Mouse (Mus musculus) embryo, embryonic 10.5 days (tissue): ENCODE measurements around the gene Akr1c14.
"Not testable (repeated sequence)": the region's sequence is repeated elsewhere in the genome, so short reads cannot be mapped to it uniquely, and the experiment has no call there.

Experiments used
- DNase-seq: peaks from one replicate; pipeline ENCODE4 v3.0.0-alpha.2; 2015; ENCODE audit warnings: low spot score

The Akr1c14 gene

DNA sequence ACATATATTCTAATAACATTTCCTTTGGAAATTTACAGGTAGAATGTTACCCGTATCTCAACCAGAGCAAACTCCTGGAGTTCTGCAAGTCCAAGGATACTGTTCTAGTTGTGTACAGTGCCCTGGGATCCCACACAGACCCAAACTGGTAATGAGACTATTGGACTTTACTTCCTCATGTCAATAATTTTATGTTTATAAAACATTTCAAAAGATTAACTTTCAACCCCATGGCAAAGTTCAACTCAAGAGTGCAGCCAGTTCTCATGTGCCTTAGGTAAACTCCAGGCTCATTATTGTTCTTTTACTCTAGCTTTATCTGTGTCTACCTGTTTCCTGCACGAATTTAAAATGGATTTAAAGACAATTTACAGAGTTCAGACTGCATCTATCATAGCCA is at the start of gene Akr1c14:
Gene Akr1c14 (plus strand): TSS at position 293 of the 400 bp plus-strand sequence.
- no peak for DNase-seq

DNA sequence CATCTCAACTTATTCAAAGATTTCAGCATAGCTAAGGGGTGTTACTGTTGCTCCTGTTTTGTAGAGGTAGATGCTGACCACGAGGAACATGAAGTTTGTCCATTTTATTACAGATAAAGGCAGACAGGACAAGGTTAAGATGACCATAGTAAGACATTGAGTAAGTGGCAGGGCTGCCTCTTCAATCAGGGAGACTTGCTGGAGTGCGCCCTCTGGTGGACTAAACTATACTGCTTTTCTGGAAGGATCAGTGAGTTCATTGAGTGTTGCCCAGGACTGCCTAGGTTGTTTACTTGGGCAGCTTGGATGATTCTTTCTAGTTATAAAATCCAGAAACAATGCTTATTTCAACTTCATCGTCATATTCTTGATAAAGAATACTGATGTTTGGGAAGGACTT is 47.1 kb upstream of the Akr1c14 start:
- DNase-seq: peak; percentile 86

DNA sequence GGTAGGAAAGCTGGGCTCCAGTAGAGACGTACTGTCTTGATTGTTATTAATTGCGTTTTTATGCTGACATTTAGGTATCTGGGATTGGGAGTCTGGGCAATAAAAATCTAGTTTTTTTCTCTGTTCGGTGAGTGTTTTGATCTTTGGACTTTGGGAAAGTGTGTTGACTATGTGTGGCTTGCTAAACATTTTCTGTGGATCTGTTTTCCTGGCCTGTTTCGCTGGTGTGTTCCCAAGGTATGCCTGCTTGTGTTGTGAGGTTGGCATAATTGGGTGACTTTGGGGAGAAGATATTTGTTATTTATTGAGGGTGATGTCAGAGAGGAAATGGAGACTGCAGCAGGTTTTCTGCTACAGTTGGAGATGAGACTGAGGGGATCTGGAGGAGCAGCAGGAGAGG is 38.0 kb upstream of the Akr1c14 start:
- DNase-seq: no peak

DNA sequence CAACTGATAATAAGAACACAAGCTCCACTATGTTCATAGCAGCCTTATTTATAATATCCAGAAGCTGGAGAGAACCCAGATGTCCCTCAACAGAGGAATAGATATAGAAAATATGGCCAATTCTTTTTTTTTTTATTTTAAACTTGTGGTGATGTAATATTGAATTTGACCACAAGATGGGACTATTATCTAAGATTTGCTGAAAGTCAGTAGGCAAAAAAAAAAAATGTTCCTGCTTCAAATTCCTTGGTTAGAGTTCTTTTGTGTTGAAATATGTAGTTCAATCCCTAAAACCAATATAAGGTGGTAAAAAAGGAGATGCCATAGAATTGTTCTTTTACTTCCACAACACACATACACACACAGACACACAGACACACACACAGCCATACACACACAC is 35.0 kb upstream of the Akr1c14 start:
- DNase-seq: peak; percentile 3

DNA sequence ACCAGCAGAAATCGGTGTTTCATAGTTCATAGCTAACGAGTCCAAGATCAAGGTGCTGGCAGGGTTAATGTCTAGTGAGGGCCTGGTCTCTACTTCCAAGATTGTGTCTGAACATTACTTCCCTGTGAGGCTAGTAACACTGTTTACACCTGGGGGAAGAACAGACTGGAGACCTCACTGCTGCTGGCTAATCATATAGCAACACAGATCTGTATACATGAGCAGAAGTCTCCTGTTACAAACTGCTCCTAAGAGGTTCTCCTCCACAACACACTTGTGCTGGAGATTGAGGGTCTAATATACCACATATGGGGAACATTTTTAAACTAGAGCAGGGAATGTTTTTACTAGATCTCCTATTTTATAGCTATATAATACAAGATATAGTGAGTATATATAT is 18.9 kb upstream of the Akr1c14 start:
- DNase-seq: no peak

DNA sequence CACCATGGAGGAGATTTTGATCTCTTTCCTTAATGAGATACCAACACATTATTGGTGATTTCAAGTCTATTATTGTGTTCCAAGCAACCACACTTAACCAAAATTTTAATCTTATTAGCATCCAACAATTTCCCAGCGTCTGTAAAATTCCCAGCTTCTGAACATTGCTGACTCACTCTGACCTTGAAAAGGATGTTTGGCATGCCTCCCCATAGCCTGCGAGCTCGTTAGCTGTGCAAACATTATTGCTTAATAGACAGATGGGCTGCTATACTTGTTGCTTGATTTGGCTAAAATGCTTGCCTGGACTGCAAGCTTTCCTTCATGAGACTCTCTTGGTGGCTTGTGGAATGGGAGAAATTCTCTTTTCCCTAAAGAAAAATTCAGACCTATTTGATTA is 16.3 kb upstream of the Akr1c14 start:
- DNase-seq: no peak

DNA sequence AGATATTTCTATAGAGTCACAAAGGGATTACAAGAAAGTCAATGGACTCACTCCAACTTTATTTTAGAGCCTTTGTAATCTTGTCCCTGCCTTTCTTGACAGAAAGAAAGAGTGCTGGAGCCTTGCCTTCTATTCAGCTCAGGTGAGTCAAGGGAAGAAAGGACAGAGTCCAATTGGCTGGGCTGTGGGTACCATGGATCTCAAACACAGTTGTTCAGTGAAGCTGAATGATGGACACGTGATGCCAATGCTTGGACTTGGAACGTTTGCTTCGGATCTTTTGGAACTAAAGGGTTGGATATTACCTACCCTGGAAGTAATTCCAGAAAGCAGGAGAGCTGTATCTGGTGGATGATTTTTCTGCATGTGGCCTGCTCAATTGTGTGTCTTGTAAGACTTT is 13.8 kb upstream of the Akr1c14 start:
- no peak for DNase-seq

DNA sequence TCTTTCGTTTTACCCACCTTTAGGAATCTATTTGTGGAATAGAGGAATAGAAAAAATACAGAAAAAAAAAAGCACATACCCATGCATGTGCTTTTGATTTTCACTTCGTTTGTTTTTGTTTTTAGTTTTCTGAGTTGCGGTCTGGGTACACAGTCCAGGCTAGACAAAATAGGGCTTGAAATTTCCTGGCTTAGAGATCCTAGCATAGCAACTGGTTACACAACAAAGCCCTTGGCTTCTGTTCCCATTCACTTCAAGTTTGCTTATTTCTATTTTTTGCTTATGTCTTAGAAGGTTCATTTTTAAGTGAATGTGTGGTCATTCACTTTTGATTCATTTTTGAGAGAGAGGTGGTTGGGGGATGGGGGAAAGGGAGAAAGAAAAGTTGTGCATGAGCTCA is 2.7 kb upstream of the Akr1c14 start:
- no peak for DNase-seq

DNA sequence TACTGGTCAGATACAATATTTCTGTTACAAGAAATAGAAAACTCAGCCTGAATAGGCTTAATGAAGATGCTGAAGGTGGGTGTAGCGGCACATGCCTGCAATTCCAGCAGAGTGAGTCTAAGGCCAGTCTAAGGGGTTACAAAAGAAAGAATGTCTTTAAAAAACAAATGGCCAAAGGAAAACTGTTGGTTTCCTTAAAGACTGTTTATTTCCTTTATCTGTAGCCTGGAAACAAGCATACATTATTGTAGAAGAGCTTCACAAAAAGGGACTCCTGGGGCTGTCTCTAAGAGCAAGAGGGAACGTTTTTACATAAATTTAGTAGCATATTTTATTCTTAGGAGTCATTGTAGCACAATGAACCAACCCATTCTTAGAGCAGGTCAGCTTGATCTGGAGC is 2.0 kb upstream of the Akr1c14 start:
- DNase-seq: no peak

DNA sequence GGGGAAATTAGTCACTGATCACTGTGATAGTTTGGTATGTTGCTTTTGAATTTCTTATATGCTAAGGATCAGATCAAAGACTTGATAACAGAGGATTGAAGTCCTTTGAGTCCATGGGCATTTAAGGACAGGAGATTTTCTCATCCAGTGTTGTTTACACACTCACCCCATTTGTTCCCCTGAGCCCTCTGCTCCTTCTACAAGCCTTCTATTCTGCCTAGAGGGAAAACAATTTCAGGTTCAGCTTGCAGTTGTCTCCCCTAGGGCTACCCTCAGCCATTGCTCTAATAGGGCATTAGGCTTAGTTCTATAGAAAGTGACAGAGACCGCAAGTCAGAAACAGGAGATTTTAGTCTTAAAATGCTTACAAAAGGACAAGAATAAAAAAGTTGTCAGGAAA is 585 bp upstream of the Akr1c14 start:
- no peak for DNase-seq

DNA sequence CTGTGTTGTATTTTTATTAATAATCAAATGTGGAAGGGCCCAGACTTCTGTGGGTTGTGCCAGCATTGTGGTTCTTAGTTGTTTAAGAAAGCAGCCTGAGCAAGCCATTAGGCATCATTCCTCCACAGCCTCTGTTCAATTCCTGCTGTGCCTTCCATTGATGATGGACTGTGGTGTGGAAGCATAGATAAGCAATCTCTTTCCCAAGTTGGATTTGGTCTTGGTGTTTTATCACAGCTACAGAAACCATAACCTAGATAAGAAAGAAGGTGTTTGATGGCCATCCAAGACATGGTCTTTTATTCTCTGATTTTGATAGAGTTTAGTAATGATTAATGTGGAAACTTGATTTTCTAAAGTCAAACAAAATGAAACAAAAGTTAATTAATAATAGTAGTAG is 844 bp downstream of the Akr1c14 start:
- DNase-seq: no peak

DNA sequence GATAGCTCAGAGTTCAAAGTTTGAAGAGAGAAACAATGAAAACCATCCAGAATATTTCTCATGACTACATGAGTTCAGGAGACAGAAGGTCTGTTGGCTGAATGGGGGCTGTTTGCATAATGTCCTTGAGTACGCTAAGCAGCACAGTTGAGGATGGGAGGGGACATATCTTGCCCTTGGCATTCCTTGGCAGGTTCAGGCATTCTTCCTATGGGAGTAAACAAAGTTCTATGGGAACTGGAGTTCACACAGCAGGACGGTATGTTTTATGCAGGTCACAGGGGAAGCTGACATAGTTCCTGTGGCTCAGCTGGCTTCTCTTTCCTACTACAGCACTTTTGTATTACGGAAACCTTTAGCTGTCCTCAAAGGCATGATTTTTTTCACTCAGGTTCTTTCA is 6.6 kb downstream of the Akr1c14 start:
- no peak for DNase-seq

DNA sequence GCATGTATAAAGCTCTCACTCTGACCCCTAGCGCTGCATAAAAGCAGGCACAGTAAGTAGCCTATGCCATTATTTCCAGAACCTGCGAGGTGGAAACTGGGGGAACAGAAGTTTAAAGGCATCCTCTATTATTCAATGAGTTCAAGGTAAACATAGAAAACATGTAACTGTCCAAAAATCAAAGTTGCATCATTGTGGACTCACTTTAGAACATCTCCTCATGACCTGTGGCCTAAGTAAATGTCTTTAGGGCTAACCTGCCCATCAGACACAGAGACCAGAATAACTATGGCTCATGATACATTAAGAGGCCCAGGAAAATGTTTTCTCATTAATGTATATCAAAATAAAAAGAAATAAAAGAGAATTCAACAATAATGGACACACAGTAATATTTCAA is 7.4 kb downstream of the Akr1c14 start:
- no peak for DNase-seq

DNA sequence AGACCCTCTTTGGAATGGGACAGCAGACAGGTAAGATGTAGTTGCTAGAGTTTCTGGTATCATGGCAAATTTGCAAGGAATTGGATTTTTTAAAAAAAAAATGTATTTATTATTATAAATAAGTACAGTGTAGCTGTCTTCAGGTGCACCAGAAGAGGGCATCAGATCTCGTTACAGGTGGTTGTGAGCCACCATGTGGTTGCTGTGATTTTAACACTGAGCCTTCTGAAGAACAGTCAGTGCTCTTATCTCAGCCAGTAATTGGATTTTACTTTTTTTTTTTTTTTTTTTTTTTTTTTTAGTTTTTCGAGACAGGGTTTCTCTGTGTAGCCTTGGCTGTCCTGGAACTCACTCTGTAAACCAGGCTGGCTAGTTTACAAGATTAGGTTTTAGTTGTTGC is 9.4 kb downstream of the Akr1c14 start:
- DNase-seq: not testable (repeated sequence)

DNA sequence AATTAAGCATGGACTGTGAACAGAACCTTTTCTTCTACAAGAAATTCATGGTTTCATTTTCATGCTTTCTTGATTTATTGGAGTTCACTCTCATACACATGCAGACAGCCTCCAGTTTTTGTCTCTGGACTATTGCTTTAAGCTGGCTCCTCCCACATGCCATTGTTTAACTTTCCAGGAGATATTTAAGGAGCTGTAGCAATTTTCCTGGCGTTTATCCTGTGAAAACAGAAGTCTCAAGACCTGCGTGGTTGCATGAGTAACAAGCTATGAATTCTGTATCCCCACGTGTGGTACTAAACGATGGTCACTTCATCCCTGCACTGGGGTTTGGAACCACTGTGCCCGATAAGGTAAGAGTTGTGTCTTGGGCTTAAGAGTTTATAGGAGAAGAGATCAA is 10.6 kb downstream of the Akr1c14 start:
- no peak for DNase-seq

DNA sequence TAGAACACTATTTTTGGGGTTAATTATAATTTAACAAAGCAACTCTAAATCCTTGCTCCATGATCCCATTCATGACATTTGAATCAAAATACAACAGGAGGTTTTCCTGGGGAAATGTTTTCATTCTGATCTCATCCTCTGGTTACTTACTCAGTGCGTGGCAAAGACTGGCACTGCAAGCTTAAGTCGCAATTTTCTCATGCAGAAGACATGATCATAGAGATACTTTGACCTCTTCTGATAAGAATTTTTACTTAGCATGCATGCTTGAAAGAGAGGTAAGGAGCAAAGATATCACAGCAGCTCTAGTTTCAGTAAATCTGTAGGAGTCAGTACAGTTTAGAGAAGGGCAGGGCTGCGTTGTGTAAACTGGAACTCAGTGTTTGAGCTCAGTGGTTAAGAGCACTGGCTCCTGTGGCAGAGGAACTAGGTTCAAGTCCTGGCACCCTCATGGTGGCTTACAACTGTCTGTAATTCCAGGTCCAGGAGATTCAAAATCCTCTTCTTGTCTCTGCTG is 11.5 kb downstream of the Akr1c14 start:
- DNase-seq: no peak

DNA sequence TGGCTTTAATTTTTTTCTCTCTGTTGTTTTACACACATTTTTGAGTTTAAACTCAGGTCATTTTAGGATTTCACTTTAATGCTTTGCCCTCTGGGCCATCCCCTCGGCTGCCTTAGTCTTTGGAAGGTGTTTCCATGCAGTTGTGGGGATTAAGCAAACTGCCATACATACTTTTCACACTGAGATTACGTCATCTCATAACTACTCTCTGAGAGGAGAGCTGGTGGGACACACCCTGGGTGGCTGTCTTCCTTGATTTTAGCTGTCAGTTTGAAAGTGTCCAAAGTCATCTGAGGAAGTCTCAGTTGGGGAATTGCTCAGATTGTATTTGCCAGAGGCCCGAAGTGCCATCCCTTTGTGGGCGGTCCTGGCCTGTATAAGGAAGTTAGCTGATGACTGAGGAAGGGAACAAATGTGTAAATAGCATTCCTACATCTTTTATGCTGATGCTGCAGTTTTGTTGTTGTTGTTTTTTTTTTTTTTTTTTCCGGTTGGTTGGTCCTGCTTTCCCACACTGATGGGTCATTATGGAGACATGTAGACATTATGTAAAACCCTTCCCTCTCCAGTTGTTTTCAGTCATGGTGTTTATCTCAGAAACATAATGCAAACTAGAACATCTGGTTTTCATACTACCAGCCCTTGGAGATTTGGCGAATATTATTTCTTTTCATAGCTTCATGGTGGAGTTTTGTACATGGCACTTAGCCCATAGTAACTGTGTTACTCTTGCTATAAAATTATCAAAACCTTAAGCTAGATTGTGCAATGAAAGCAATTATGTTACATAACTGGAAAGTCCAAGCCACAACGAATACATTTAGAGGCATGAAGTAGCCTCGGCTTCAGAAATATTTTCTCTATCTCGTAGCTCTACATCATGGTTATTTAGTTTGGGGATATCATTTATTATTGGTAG is 28.0 kb downstream of the Akr1c14 start:
- no peak for DNase-seq

DNA sequence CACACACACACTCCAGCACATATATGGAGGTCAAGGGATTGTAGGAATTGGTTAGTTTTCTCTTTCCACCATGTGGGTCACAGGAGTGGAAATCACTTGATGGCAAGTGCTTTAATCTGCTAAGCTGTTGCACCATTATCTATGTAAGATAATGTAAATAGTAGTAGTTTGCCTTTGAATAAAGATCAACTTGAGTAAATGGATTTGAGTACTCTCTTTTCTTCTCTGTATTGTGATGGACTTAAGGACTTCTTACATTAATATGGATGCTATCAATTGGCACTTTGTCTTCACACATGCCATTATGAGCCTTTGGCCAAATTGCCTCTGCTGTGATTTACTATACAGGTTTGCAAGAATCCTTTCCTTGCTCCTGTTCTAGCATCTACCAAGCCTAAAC is 31.1 kb downstream of the Akr1c14 start:
- DNase-seq: no peak

DNA sequence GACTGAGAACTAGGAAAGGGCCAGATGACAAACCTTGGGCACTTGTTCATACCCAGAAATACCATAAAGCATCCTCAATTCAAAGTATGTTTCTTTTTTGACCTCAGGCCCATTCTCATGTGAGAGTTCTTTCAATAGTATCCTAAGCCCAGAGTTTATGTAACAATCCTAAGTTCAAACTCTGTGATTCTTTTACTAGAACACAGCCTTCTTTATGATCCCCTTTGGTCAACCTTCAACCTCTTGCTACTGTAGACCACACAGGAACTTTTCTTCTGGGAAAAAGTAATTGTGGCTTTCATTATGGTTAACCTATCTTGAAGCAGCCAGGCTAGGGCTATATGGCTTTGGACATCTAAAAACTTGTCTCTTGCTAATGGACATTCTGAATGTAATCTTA is 52.9 kb downstream of the Akr1c14 start:
- DNase-seq: no peak

DNA sequence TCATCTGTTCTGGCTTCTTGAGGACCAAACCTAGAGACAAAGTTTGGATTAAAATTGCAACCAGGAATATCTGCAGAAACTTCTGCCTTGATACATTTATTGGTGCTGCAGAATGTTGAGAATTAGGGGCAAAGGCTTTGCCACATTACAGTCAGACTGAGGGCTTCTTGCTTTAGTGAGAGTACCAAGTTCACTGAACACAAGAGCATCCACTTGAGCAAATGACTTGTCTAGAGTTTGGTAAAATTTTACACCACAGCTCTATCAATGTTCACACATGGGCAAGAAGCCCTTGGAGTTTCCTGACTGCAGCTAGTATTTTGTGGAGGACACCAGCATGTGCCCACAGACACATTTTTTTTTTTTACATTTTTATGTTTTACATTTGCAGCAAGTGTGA is 53.9 kb downstream of the Akr1c14 start:
- no peak for DNase-seq

DNA sequence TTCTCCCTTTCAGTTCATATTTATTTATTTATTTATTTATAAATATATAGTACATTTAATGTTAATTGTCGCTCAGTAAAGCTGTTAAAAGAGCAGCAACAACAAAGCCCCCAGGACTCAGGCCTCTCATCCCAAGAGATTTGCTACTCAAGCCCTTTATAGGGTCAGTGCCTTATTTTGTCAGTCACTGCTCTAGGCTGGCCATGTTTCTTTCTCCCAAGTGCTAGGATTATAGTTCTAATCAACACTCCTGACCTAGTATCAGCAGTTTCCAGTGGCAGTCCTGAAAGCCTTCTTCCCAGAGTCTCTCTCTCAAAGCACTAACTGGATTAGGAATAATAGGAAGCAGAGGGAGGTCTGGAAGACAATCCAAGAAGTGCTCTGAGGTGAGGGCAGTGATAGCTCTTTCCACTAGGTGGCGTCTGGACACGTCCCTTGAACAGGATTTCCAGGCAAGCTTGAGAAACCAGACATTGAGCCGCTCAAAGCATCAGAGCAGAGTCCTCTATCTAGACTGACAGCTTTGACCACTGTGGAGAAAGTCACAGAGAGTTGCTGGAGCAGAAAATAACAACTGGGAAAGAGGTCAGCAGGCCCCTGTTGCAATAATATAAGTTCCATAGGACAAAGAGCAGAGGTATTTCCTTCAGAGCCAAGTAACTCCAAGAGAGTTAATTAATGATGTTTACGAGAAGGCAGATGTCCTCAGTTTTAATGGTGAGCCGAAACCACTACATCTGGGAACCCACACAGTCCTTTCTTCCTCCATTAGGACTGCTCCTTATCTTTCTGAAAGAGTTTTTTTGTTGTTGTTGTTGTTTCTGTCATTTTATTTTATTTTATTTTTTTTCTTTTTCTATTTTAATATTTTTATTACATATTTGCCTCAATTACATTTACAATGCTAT is 61.7 kb downstream of the Akr1c14 start:
- peak; percentile 91 for DNase-seq

DNA sequence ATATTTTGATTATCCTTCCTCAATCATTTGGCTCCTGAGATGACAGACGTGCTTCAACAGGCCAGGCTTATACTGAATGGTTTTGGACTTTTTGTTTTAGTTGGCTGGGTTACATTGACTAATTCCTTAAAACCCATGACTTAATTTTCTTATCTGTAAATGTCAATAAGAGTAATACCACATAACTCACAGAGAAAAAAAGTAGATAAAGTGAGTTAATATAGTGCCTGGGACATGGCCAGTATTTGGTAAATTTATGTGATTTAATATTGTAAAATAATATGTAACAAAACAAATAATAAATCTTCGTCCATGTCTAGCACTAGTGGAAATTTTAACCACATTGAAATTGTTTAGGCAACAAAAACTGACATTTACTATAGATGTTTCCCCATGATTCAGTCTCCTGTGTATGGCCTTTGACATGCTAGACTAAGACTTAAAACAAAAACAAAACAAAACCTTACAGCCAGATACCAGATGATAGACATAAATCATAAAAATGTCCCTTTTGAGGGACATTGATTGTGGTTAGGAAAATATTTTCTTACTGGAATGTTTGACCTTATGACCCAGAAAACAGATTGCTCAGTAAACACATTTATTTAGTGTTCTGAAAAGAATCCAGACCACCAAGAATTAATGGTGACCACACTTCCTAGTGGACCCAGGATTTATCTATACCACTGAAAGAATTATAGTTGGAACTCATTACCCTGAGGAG is 70.5 kb downstream of the Akr1c14 start:
- peak; percentile 5 for DNase-seq
